Mouse (Mus musculus) heart, postnatal 0 days (tissue): Measurements from ENCODE around the gene Mgp.

ENCODE experiments used
- CTCF ChIP-seq: IDR thresholded peaks from 2 replicates; pipeline ENCODE4 v1.5.1; 2016; ENCODE audit warnings: antibody characterized with exemption, control low read depth, low read depth
- EP300 ChIP-seq: IDR thresholded peaks from 2 replicates; pipeline ENCODE4 v1.6.1; 2016; ENCODE audit warnings: antibody characterized with exemption, low read depth

DNA sequence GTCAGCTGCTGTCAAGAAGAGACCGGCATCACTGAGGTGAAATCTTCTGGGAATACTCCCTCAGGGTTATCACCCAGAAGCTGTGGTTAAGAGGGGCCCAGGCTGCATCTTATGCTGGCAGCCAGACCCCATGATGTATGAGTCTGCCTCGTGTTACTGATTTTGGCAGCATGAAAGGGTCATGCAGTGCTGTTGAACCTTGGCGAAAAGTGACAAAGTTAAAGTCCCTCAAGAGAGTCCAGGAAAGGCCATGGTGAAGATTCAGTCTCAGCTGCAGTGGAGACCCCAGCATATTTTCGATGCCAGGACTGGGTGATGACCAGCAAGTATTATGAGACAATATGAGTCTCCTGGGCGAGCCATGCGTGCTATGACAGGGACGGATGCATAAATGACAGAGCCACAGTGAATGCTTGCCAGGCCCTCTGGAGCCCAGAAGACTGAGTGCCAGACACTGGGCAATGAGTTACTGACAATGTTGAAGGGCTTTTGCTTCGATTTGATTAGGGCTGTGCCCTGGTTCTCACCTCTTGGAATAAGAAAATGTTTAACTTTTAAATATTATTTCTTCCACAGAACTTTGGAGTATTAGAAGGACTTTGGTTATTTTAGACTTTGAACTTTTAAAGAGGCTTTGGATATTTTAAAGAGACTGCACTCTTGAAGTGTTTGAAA lies 40.2 kb upstream of the Mgp start:
- TF ChIP-seq CTCF: no peak
- TF ChIP-seq EP300: no peak
